Mouse (Mus musculus) neural tube, embryonic 11.5 days (tissue): ENCODE measurements around the gene Actn1. TPM values are rescaled to one million over a fixed set of nuclear protein-coding genes. Genes with fewer than 3 reads are reported as not detected.

Experiments used
- ATAC-seq: fragments of 200-750 bp; cut with Nextera tagmentation; 2 replicates; pipeline ENCODE4 v1.8.0; 2017; ENCODE audit warnings: moderate number of reproducible peaks, mild to moderate bottlenecking, moderate TSS enrichment, moderate library complexity; ENCODE audit not compliant: insufficient read depth, low FRiP score, low TSS enrichment
- DNase-seq: peaks from one replicate; pipeline ENCODE4 v3.0.0-alpha.2; 2015; ENCODE audit warnings: low spot score
- H3K27ac ChIP-seq: fragments of 300-500 bp; sonication (generic); 2 replicates; pipeline ENCODE4 v1.5.1; 2014; ENCODE audit warnings: low read depth, mild to moderate bottlenecking, low read length
- H3K27me3 ChIP-seq: fragments of 300-500 bp; sonication (generic); 2 replicates; pipeline ENCODE4 v1.6.1; 2014; ENCODE audit warnings: mild to moderate bottlenecking, low read length, mixed read lengths; ENCODE audit not compliant: control insufficient read depth, insufficient read depth
- H3K36me3 ChIP-seq: fragments of 300-500 bp; sonication (generic); 2 replicates; pipeline ENCODE4 v1.6.1; 2014; ENCODE audit warnings: mild to moderate bottlenecking, low read length, moderate library complexity, mixed read lengths; ENCODE audit not compliant: control insufficient read depth, insufficient read depth
- H3K4me1 ChIP-seq: fragments of 300-500 bp; sonication (generic); 2 replicates; pipeline ENCODE4 v1.6.1; 2014; ENCODE audit warnings: low read length, mixed read lengths; ENCODE audit not compliant: control insufficient read depth, insufficient read depth
- H3K4me2 ChIP-seq: fragments of 300-500 bp; sonication (generic); 2 replicates; pipeline ENCODE4 v1.6.1; 2014; ENCODE audit warnings: low read depth, mild to moderate bottlenecking, moderate library complexity
- H3K4me3 ChIP-seq: fragments of 300-500 bp; sonication (generic); 2 replicates; pipeline ENCODE4 v1.5.1; 2014; ENCODE audit warnings: low read depth, low read length
- H3K9ac ChIP-seq: fragments of 300-500 bp; sonication (generic); 2 replicates; pipeline ENCODE4 v1.6.1; 2014; ENCODE audit warnings: mild to moderate bottlenecking, low read length
- H3K9me3 ChIP-seq: fragments of 300-500 bp; sonication (generic); 2 replicates; pipeline ENCODE4 v1.6.1; 2016; ENCODE audit warnings: low read length; ENCODE audit not compliant: control insufficient read depth
- WGBS: fragments of 180-500 bp; shearing (Covaris S2); extraction: QIAGEN DNeasy Blood & Tissue Kit; methylation state at CpG from one replicate; pipeline ENCODE4 v1.1.7; 2014; 5-methylcytosine and 5-hydroxymethylcytosine counted together
- polyA plus RNA-seq: library from polyadenylated mRNA; unstranded; fragments of >200 nt; fragmentation: Nextera tagmentation; extraction: Ambion mirVana; gene quantifications from 2 replicates; pipeline ENCODE4 v1.2.1, GENCODE M21; 2014

Gene Actn1
- polyA plus RNA-seq, 1 experiment from 2014 or later, result 20.6 TPM

GRCm38 (mm10) chr12:80137246-80137645 is 122.9 kb downstream of the Actn1 start:
- Histone ChIP-seq H3K27ac (no peak overlapping the region), H3K9ac (no peak overlapping the region), H3K4me2 (no peak overlapping the region), H3K4me1 (no peaks in the 10 kb centered on the region), H3K27me3 (no peaks in the 10 kb centered on the region), H3K4me3 (no peak overlapping the region), H3K36me3 (no peaks in the 10 kb centered on the region), H3K9me3 (no peaks in the 10 kb centered on the region)
- 78% methylated on average over 6 of the region's 6 CpGs for WGBS
- DNase-seq (no peak), ATAC-seq (no peak)

DNA sequence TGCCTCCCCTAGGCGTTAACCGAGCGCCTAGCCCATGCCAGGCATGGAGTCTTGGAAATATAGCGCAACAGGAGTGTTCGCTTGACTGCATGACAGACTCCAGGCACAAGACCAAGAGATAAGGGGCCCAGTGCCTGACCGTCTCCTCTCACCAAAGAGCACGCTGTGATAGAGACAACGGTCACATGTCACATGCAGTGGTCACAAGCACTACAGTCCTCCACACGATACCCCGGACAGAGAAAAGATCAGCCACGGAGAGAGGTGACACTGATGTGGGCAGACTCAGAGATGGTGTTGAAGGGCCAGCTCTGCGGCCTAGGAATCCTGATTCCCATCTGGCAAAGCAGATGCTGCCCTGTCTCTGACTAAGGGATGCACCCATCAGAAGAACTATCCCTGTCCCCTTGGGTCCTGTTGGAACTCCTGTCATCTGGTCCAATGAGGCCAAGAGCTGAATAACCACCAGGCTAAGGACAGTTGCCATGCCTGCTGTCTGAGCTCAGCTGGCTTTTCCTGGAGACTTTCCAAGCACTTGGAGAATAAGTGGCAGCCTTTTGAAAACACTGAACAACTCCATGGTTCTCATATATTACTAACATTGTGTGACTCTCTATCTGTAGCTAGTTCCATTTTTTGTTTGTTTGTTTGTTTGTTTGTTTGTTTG is 123.8 kb downstream of the Actn1 start:
- no peak for DNase-seq
- H3K27ac ChIP-seq, result no peak overlapping the region
- H3K36me3 ChIP-seq, result no peaks in the 10 kb centered on the region
- no peak overlapping the region for H3K4me3 ChIP-seq
- no peak for ATAC-seq
- no peaks in the 10 kb centered on the region for H3K27me3 ChIP-seq
- peak overlapping the region; percentile 9; the same call in 1 of the 2 replicates for H3K9ac ChIP-seq
- H3K9me3 ChIP-seq, result no peaks in the 10 kb centered on the region
- H3K4me1 ChIP-seq, result peaks cover 5% of the 10 kb centered on the region; the same call in 1 of the 2 replicates
- 94% methylated on average over 12 of the region's 12 CpGs for WGBS
- H3K4me2 ChIP-seq, result no peak overlapping the region

DNA sequence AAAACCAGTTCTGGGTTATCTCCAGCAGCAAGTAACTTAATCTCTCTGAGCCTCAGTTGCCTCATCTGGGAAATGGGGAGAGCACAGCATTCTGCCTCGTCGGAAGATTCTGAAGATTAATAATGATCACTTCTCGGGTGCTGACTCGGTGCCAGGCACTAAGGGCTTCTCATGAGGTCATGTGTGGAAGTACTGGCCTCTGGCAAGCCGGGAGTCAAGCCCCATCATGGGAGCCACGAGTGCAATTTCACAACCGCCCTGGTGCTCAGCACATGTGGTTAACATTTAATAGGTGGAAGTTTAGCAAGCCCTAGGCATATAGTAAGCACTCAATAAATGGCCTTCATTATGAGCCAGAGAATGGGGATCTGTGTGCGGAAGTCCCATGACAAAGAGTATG is 125.0 kb downstream of the Actn1 start:
- H3K4me2 ChIP-seq, result no peak overlapping the region
- no peak for ATAC-seq

DNA sequence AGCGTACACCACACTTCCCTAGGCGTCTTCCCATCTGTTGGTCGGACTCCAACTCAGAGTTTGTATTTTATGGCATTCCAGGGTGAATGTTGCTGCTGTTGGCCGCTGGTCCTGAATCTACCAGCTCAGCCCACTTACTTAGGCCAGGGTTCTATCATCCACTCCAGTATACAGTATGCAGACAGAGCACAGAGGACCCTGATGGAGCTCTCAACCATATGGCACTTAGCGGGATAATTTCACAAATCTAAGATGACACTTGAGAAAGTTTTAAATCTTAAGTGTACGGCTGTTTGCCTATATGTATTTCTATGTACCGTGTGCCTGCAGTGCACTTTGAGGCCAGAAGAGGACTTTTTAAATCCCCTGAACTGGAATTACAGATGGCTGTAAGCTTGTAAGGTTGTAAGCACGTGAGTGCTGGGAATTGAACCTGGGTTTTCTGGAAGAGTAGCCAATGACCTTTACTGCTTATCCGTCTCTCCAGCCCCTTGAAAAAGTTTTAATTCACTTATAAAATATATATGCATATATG is 127.1 kb downstream of the Actn1 start:
- peaks cover 20% of the 10 kb centered on the region for H3K4me1 ChIP-seq
- DNase-seq, result no peak
- H3K36me3 ChIP-seq, result no peaks in the 10 kb centered on the region
- no peak overlapping the region for H3K4me2 ChIP-seq
- H3K9me3 ChIP-seq, result no peaks in the 10 kb centered on the region
- H3K27me3 ChIP-seq, result no peaks in the 10 kb centered on the region
- peak; percentile 15; the same call in 1 of the 2 replicates for ATAC-seq
- H3K4me3 ChIP-seq, result no peak overlapping the region
- WGBS, result 42% methylated on average over 9 of the region's 9 CpGs
- H3K27ac ChIP-seq, result no peak overlapping the region
- H3K9ac ChIP-seq, result no peak overlapping the region

More for the DNA sequence above, 125.0 kb downstream of the Actn1 start:
- Histone ChIP-seq H3K9ac (no peak overlapping the region), H3K27me3 (no peaks in the 10 kb centered on the region), H3K36me3 (no peaks in the 10 kb centered on the region), H3K9me3 (no peaks in the 10 kb centered on the region), H3K27ac (no peak overlapping the region), H3K4me1 (peaks cover 12% of the 10 kb centered on the region), H3K4me3 (no peak overlapping the region)
- 87% methylated on average over 8 of the region's 8 CpGs for WGBS
- DNase-seq, result no peak

DNA sequence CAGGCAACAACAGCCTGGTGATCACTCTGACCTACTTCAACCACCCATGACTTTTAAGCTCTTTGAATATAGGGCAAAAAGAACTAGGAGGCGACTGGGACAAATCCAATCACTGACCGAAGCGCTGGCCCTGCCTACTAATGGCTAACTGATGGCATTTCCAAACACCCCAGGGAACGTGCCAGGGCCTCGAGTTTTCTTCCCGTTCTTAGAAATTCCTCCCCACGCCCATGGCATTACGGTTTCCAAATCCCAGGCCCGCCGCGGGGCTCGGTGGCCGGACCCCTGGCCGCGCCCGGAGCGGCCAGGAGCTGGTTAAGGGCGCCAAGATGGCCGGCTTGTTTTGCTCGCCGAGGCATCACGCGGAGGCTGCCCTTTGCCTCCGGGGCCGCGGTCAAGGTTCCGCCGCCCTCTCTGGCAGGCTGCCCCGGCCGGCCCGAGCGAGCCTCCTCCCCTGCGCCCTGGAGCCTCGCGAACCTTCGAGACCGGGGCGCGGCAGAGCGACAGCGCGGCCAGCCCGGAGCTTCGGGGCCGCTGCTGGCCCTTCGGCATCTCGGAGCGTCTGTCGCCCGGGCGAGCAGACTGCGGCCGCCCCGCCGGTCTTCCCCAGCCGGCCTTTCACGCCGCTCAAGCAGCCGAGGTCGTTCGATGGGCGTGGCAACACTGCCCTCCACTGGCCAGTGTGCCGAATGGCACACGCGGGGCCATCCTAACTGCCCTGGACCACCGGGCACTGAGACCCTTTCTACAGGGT is 127.7 kb downstream of the Actn1 start:
- Histone ChIP-seq H3K9ac (peak overlapping the region; percentile 94), H3K27me3 (no peaks in the 10 kb centered on the region), H3K9me3 (no peaks in the 10 kb centered on the region), H3K4me2 (peak overlapping the region; percentile 54), H3K4me1 (peaks cover 20% of the 10 kb centered on the region), H3K4me3 (peak overlapping the region; percentile 49), H3K27ac (peak overlapping the region; percentile 93), H3K36me3 (no peaks in the 10 kb centered on the region)
- peak; percentile 94 for DNase-seq
- ATAC-seq, result peak; percentile 85
- under 1% methylated on average over 62 of the region's 66 CpGs for WGBS

DNA sequence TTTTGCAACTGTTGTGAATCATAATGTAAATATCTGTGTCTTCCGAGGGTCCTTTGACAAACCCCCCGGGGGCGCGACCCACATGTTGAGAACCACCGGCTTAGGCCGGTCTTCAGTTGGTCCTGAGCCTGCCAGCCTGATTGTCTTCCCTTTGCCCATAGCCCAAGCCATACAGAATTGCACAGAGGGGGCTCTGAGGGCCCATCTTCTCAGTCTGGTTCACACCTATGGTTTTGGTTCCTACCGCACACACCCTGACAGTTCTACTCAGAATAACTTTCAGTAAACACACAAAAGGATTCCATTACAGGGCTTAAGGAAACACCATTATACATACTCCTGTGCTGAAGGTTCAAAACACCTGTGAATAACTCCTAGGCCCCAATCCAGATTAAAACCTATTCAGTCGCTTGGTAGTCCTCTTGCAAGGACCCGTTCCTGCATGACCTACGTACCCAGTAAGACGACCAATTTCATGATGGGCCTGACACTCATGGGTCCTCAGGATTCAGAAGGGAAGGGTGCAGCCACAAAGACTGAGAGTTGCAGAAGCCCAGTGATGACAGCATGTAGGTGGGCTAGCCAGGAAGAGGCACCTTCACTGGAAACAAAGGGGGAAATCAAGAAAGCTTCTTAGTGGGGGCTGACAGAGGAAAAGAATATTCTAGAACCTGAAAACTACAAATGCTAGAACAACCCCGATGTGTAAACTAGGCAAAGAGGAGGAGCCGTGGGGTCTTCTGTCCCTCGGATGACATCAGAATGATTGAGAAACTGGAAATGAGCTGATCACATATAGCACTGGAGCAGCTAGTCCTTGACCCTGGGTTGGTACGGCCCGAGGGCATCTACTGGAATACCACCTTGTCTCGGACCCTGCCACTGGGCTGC is 128.6 kb downstream of the Actn1 start:
- Histone ChIP-seq H3K36me3 (no peaks in the 10 kb centered on the region), H3K4me1 (peaks cover 20% of the 10 kb centered on the region), H3K4me2 (peak overlapping the region; percentile 54), H3K27me3 (no peaks in the 10 kb centered on the region), H3K27ac (peak overlapping the region; percentile 93), H3K9me3 (no peaks in the 10 kb centered on the region), H3K9ac (peak overlapping the region; percentile 94), H3K4me3 (peak overlapping the region; percentile 49; the same call in 1 of the 2 replicates)
- ATAC-seq (peak; percentile 28; the same call in 1 of the 2 replicates), DNase-seq (no peak)
- 57% methylated on average over 17 of the region's 17 CpGs for WGBS

DNA sequence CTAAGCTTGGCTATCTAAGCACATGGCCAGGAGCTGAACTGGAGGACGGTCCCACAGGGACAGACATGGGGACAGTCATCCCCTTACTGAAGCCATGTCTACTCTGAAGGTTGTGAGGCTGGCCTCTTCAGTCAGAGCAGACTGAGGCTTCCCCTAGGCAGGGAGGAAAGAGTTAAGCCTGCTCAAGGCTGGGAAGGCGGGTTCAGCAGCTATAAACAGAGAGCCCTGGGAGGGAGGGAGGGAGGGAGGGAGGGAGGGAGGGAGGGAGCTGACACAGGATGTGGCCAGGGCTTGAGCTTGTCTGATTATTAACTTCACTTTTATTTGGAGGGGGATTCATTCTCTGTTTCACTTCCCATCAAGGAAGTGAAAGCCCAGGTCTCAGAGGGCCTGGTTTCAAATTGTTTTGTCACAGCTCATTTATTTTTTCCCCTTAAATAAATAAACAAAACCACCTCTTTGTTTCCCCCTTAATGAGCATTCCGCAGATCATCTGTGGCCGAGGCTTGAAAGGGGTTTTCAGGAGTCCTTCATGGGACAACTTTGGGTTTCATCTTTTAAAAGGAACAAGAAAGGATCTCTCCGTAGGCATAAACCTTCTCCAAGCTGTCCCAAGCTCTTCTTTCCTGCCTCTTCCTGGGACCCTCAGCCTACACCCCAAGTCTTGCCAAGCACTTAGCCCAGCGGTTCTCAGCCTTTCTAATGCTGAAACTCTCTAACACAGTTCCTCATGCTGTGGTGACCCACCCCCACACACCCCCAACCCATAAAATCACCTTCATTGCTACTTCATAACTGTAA is 129.4 kb downstream of the Actn1 start:
- Histone ChIP-seq H3K4me1 (peaks cover 20% of the 10 kb centered on the region), H3K9ac (0 out of 2 replicates have a peak overlapping the region, but pooled peaks have one; percentile 18), H3K27ac (peak overlapping the region; percentile 49; the same call in 1 of the 2 replicates), H3K4me3 (no peak overlapping the region), H3K4me2 (peak overlapping the region; percentile 22), H3K9me3 (no peaks in the 10 kb centered on the region), H3K27me3 (no peaks in the 10 kb centered on the region), H3K36me3 (no peaks in the 10 kb centered on the region)
- DNase-seq, result peak; percentile 67
- no peak for ATAC-seq
- 5% methylated on average over 6 of the region's 6 CpGs for WGBS
